In genomic region chr16:35311586-35311985, GRCm38 (mm10) we compare ENCODE assay signal across 20 mouse cellular contexts. TPM values are rescaled to one million over a fixed set of nuclear protein-coding genes. Genes with fewer than 3 reads are reported as not detected.
DNase-seq lines count a peak whose midpoint lies in the region; ATAC-seq and TF ChIP-seq lines count a peak whose summit lies in the region.
"Had no signal": no experiment of that assay in that cellular context is flagged by ENCODE, and none has a peak within 500 bp of the region (broad histone marks: within the 10 kb centered on the region; RNA-seq: fewer than 3 reads in every experiment).

No protein-coding gene starts in this region.

- no peaks in the 10 kb centered on the region; the same call in 1 of the 2 replicates for H3K4me1 ChIP-seq in hindbrain, embryonic 16.5 days (ENCODE audit: control insufficient read depth, insufficient read depth, low read depth, low read length)
- H3K4me1 ChIP-seq in hindbrain, embryonic 12.5 days, result no peaks in the 10 kb centered on the region; the same call in 1 of the 2 replicates
- peaks cover 22% of the 10 kb centered on the region for H3K4me1 ChIP-seq in midbrain, embryonic 10.5 days
- 0 out of 2 replicates have a peak, but pooled peaks cover 3% of the 10 kb centered on the region for H3K4me1 ChIP-seq in midbrain, embryonic 15.5 days
- H3K4me1 ChIP-seq in forebrain, embryonic 15.5 days, result peaks cover 16% of the 10 kb centered on the region
- peaks cover 3% of the 10 kb centered on the region; the same call in 1 of the 2 replicates for H3K4me1 ChIP-seq in midbrain, embryonic 16.5 days (ENCODE audit: control insufficient read depth, insufficient read depth, low read length)
- H3K4me1 ChIP-seq: kidney, embryonic 15.5 days; neural tube, embryonic 15.5 days; stomach, embryonic 15.5 days had no signal

- H3K27me3 ChIP-seq in hindbrain, embryonic 16.5 days (replicated peaks; ENCODE audit: control insufficient read depth, insufficient read depth, low read length), result no peaks in the 10 kb centered on the region
- no peaks in the 10 kb centered on the region for H3K27me3 ChIP-seq in hindbrain, embryonic 12.5 days
- no peaks in the 10 kb centered on the region for H3K27me3 ChIP-seq in midbrain, embryonic 10.5 days (ENCODE audit: low read depth, poor library complexity, severe bottlenecking)
- H3K27me3 ChIP-seq in midbrain, embryonic 15.5 days (replicated peaks), result no peaks in the 10 kb centered on the region
- no peaks in the 10 kb centered on the region for H3K27me3 ChIP-seq in forebrain, embryonic 15.5 days
- no peaks in the 10 kb centered on the region for H3K27me3 ChIP-seq in midbrain, embryonic 16.5 days (ENCODE audit: control insufficient read depth, insufficient read depth, low read depth, low read length)
- H3K27me3 ChIP-seq: kidney, embryonic 15.5 days; limb, embryonic 12.5 days; liver, embryonic 15.5 days; neural tube, embryonic 15.5 days; stomach, embryonic 15.5 days had no signal

- H3K27ac ChIP-seq in hindbrain, embryonic 16.5 days (ENCODE audit: low read depth, low read length), result no peak overlapping the region
- H3K27ac ChIP-seq in hindbrain, embryonic 12.5 days, result no peak overlapping the region
- H3K27ac ChIP-seq in midbrain, embryonic 10.5 days (replicated peaks), result 0 out of 2 replicates have a peak overlapping the region, but pooled peaks have one; percentile 18
- no peak overlapping the region for H3K27ac ChIP-seq in midbrain, embryonic 15.5 days
- H3K27ac ChIP-seq in forebrain, embryonic 15.5 days (replicated peaks), result no peak overlapping the region
- H3K27ac ChIP-seq in midbrain, embryonic 16.5 days (ENCODE audit: low read length), result no peak overlapping the region
- no peak overlapping the region for H3K27ac ChIP-seq in gastrocnemius, adult 2 months
- H3K27ac ChIP-seq: kidney, embryonic 15.5 days; limb, embryonic 12.5 days; liver, embryonic 15.5 days; neural tube, embryonic 15.5 days; stomach, embryonic 15.5 days had no signal

- H3K4me2 ChIP-seq in hindbrain, embryonic 16.5 days (ENCODE audit: low read length), result no peak overlapping the region
- no peak overlapping the region for H3K4me2 ChIP-seq in hindbrain, embryonic 12.5 days (replicated peaks)
- H3K4me2 ChIP-seq in midbrain, embryonic 15.5 days, result no peak overlapping the region
- H3K4me2 ChIP-seq in forebrain, embryonic 15.5 days (replicated peaks), result no peak overlapping the region
- no peak overlapping the region for H3K4me2 ChIP-seq in midbrain, embryonic 16.5 days (ENCODE audit: low read length)
- H3K4me2 ChIP-seq: kidney, embryonic 15.5 days; limb, embryonic 12.5 days; liver, embryonic 15.5 days; neural tube, embryonic 15.5 days; stomach, embryonic 15.5 days had no signal

- H3K36me3 ChIP-seq in hindbrain, embryonic 16.5 days (ENCODE audit: control insufficient read depth, insufficient read depth, low read length), result peaks cover 7% of the 10 kb centered on the region; the same call in 1 of the 2 replicates
- peaks cover 6% of the 10 kb centered on the region for H3K36me3 ChIP-seq in hindbrain, embryonic 12.5 days
- peaks cover 12% of the 10 kb centered on the region for H3K36me3 ChIP-seq in midbrain, embryonic 10.5 days
- 0 out of 2 replicates have a peak, but pooled peaks cover 2% of the 10 kb centered on the region for H3K36me3 ChIP-seq in midbrain, embryonic 15.5 days (replicated peaks)
- peaks cover 7% of the 10 kb centered on the region; the same call in 1 of the 2 replicates for H3K36me3 ChIP-seq in forebrain, embryonic 15.5 days
- 0 out of 2 replicates have a peak, but pooled peaks cover 2% of the 10 kb centered on the region for H3K36me3 ChIP-seq in midbrain, embryonic 16.5 days (ENCODE audit: control insufficient read depth, insufficient read depth, low read length)
- H3K36me3 ChIP-seq: liver, embryonic 15.5 days had no signal

- H3K9me3 ChIP-seq in hindbrain, embryonic 16.5 days (ENCODE audit: control insufficient read depth, low read length), result no peaks in the 10 kb centered on the region
- no peaks in the 10 kb centered on the region for H3K9me3 ChIP-seq in hindbrain, embryonic 12.5 days (replicated peaks)
- no peaks in the 10 kb centered on the region for H3K9me3 ChIP-seq in midbrain, embryonic 10.5 days (replicated peaks)
- no peaks in the 10 kb centered on the region for H3K9me3 ChIP-seq in midbrain, embryonic 15.5 days
- H3K9me3 ChIP-seq in forebrain, embryonic 15.5 days, result no peaks in the 10 kb centered on the region
- no peaks in the 10 kb centered on the region for H3K9me3 ChIP-seq in midbrain, embryonic 16.5 days (replicated peaks; ENCODE audit: control insufficient read depth, low read length, poor library complexity, severe bottlenecking)
- H3K9me3 ChIP-seq: G1E; kidney, embryonic 15.5 days; limb, embryonic 12.5 days; liver, embryonic 15.5 days; neural tube, embryonic 15.5 days; stomach, embryonic 15.5 days had no signal

- intact Hi-C loops in gastrocnemius, adult 2 months (cut with DNase I), result no loop called here

- H3K4me3 ChIP-seq in hindbrain, embryonic 16.5 days (ENCODE audit: low read length), result no peak overlapping the region
- no peak overlapping the region for H3K4me3 ChIP-seq in hindbrain, embryonic 12.5 days
- no peak overlapping the region for H3K4me3 ChIP-seq in midbrain, embryonic 10.5 days
- H3K4me3 ChIP-seq in midbrain, embryonic 15.5 days, result no peak overlapping the region
- H3K4me3 ChIP-seq in forebrain, embryonic 15.5 days, result no peak overlapping the region
- H3K4me3 ChIP-seq in midbrain, embryonic 16.5 days (ENCODE audit: low read depth, low read length), result no peak overlapping the region
- no peak overlapping the region for H3K4me3 ChIP-seq in gastrocnemius, adult 2 months
- H3K4me3 ChIP-seq: kidney, embryonic 15.5 days; limb, embryonic 12.5 days; liver, embryonic 15.5 days; neural tube, embryonic 15.5 days; stomach, embryonic 15.5 days had no signal

- no peak overlapping the region for H3K9ac ChIP-seq in hindbrain, embryonic 16.5 days (ENCODE audit: low read depth, low read length)
- H3K9ac ChIP-seq in hindbrain, embryonic 12.5 days, result no peak overlapping the region
- H3K9ac ChIP-seq in midbrain, embryonic 15.5 days, result no peak overlapping the region
- H3K9ac ChIP-seq in forebrain, embryonic 15.5 days (replicated peaks), result no peak overlapping the region
- H3K9ac ChIP-seq in midbrain, embryonic 16.5 days (ENCODE audit: low read depth, low read length), result no peak overlapping the region
- H3K9ac ChIP-seq: kidney, embryonic 15.5 days; limb, embryonic 12.5 days; liver, embryonic 15.5 days; neural tube, embryonic 15.5 days; stomach, embryonic 15.5 days had no signal

- TF ChIP-seq CTCF in gastrocnemius, adult 2 months (IDR thresholded peaks at IDR 0.05), result no peak

- DNase-seq in midbrain, embryonic 10.5 days (ENCODE audit: low spot score), result no peak
- DNase-seq in gastrocnemius, adult 8-10 months (ENCODE audit: low spot score in 2 of 2), result no peak
- DNase-seq in gastrocnemius, adult 2 months, result no peak
- DNase-seq: adrenal gland, adult 8-10 months; cerebellum, adult 9-10 months; heart, adult 18-20 months; right cerebral cortex, adult 18-20 months; spleen, adult 18-20 months; thymus, postnatal 14 days had no signal

- 43% methylated on average over 8 of the region's 8 CpGs for WGBS in hindbrain, embryonic 16.5 days
- 44% methylated on average over 8 of the region's 8 CpGs for WGBS in hindbrain, embryonic 12.5 days
- WGBS in midbrain, embryonic 10.5 days, result 67% methylated on average over 8 of the region's 8 CpGs
- WGBS in midbrain, embryonic 15.5 days, result 51% methylated on average over 8 of the region's 8 CpGs
- 34% methylated on average over 8 of the region's 8 CpGs for WGBS in forebrain, embryonic 15.5 days
- WGBS in midbrain, embryonic 16.5 days, result 55% methylated on average over 8 of the region's 8 CpGs

- ATAC-seq in hindbrain, embryonic 16.5 days, result peak; percentile 54; the same call in 1 of the 2 replicates
- no peak for ATAC-seq in hindbrain, embryonic 12.5 days (ENCODE audit: low FRiP score)
- no peak for ATAC-seq in midbrain, embryonic 15.5 days (replicated peaks)
- ATAC-seq in forebrain, embryonic 15.5 days (replicated peaks), result peak; percentile 61
- ATAC-seq in midbrain, embryonic 16.5 days, result 0 out of 2 replicates have a peak, but pooled peaks have one; percentile 36

RNA-seq across cellular contexts. Expression of gene Sec22a, which starts 52.1 kb away (rescaled TPM):
- 37.3 and 38.3 TPM in 2 replicates for polyA plus RNA-seq in hindbrain, embryonic 16.5 days (2015; fragmentation: Nextera tagmentation; extraction: Ambion mirVana)
- polyA plus RNA-seq in hindbrain, embryonic 12.5 days (2016; fragmentation: Nextera tagmentation; extraction: Ambion mirVana), result 39.6 and 40.5 TPM in 2 replicates
- polyA plus RNA-seq in midbrain, embryonic 10.5 days (2016; fragmentation: Nextera tagmentation; extraction: Ambion mirVana), result 40.8 and 42.9 TPM in 2 replicates
- polyA plus RNA-seq in midbrain, embryonic 15.5 days (2015; fragmentation: Nextera tagmentation; extraction: Ambion mirVana), result 36.8 and 40.6 TPM in 2 replicates
- 42.5 and 47.2 TPM in 2 replicates for polyA plus RNA-seq in forebrain, embryonic 15.5 days (2015; fragmentation: Nextera tagmentation; extraction: Ambion mirVana)
- polyA plus RNA-seq in midbrain, embryonic 16.5 days (2015; fragmentation: Nextera tagmentation; extraction: Ambion mirVana), result 40.4 and 43.7 TPM in 2 replicates
- total RNA-seq in gastrocnemius, adult 8-10 months (2022), result 1 to 10 TPM; 4.0 to 7.1 (median 5.6) TPM
- total RNA-seq in gastrocnemius, adult 2 months (2021), result 1 to 10 TPM; 5.2 to 7.6 TPM

Comparison
In these comparisons a context has a peak if more than half of its experiments do, and no peak if none do; other contexts are left out.
1. ATAC-seq: peak in hindbrain, embryonic 16.5 days (single experiment), forebrain, embryonic 15.5 days (single experiment) and midbrain, embryonic 16.5 days (single experiment); none in hindbrain, embryonic 12.5 days (single experiment) and midbrain, embryonic 15.5 days (single experiment).